Mouse (Mus musculus) heart, adult 9 months (tissue): ENCODE measurements around the gene Lama2.

Source experiments
- DNase-seq, 2 experiments: peaks; one replicate each; pipeline ENCODE4 v3.0.0; 2022; ENCODE audit warnings: low spot score in 2 of 2

The Lama2 gene

GRCm38 (mm10) chr10:27619658-27620057 is at the start of gene Lama2:
Gene Lama2, minus strand, starts transcription at chr10:27619758.
- DNase-seq, result no peak

- no peak for DNase-seq
These were observed 44.8 kb upstream of the Lama2 start for GRCm38 (mm10) chr10:27664391-27664790.

- no peak for DNase-seq
These were observed 43.8 kb upstream of the Lama2 start for GRCm38 (mm10) chr10:27663396-27663795.

DNA sequence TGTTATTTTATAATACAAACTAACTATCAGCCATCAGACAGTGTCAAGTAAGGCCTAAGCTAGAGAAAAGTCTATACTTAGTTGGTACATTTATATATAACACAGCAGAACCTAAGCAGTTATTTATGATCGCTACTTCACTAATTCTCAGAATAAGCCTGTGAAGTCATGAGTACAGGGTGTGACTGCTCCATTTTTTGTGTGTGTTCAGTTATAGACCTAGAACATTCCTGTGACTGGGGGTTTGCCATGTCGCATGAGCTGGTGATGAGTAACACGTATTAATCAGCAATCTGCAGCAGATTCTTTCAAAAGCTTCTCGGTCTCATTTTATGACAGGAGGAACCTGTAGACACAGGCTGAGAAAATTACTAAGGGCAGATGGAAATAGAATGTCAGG is 34.6 kb upstream of the Lama2 start:
- peak in 1 of 2 experiments; percentile 1 for DNase-seq

- DNase-seq, result peak; percentile 14 to 26
These were observed 33.3 kb upstream of the Lama2 start for GRCm38 (mm10) chr10:27652694-27653335.

- no peak for DNase-seq
These were observed 16.2 kb upstream of the Lama2 start for GRCm38 (mm10) chr10:27635721-27636120.

GRCm38 (mm10) chr10:27631002-27631401 is 11.4 kb upstream of the Lama2 start:
- DNase-seq, result no peak

GRCm38 (mm10) chr10:27621697-27622449 is 2.3 kb upstream of the Lama2 start:
- peak; percentile 35 to 68 for DNase-seq

DNA sequence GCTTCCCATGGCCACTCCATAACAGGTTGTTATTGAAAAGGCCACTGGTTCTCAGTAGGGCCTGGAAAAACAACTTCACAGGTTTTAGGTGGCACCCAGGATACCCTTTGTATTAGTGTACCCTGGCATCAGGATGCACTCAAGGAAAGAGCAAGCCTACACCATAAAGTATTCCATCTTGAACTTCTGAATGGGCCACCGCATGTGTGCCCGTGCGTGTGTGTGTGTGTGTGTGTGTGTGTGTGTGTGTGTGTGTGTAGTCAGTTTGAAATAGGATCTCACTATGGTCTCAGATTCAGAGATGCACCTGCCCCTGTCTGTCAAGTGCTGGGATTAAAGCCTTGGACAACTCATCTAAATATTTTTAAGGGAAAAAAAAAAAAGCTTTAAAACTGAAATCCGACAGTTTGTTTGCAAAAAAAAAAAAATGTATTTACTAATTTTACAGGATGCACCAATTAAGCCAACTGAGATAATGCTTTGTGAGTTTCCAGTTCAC is 2.0 kb downstream of the Lama2 start:
- DNase-seq, result no peak

DNA sequence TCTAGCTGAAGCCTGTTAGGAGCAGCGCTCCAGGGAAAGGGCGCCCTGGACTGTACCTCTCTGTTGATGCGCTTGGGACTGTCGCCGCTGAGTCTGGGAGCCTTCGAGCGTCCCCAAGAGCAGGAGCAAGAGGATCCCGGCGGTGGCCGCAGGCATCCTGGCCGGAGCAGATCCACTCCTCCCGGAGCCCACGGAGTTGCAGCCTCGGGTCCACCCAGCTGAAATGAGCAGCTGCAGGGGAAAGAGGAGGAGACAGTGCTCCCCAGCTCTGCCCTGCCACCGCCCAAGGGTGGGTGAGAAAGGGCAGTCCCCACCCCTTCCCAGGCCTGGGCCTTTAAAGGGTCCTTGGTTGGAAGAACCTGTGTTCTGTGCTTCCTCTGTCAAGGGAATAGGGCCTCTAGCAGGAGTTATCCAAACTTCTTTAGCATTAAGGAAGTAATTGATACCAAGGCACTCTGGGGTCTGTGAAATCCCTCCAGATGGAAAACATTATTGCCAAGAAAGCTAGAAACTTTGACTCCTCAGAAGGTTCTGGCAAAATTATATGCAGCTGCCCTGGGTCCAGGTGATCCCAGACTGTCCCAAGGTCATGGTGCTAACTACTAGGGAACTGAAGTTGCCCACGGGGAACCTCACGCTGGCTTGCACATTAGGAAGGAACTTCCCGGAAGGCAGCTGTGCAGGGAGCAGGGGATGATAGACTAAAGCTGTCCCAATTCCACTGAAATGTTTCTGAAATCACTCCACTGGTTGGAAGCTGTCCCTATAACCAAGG is 2.7 kb downstream of the Lama2 start:
- DNase-seq, result peak; percentile 68 to 69

GRCm38 (mm10) chr10:27595675-27596074 is 23.9 kb downstream of the Lama2 start:
- no peak for DNase-seq

DNA sequence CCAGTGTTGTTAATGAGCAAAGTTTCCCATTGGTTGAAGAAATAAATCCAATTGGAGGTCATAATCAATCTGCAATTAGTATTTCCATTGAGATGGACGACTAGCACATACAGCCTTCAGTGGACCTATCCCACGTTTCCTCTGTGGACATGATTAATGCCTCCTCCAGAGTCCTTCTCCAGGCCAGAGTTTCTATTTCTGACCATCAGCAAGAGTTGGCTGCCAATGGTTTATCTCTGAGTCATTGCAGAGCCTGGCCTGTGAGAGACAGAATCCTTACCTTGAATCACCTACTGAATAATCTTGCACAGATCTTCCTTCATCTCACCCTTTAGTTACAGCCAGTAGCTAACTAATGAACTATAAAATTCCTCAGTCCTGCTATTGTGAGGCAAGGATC is 86.3 kb downstream of the Lama2 start:
- peak; percentile 15 to 24 for DNase-seq

- no peak for DNase-seq
These were observed 110.6 kb downstream of the Lama2 start for GRCm38 (mm10) chr10:27508847-27509459.

DNA sequence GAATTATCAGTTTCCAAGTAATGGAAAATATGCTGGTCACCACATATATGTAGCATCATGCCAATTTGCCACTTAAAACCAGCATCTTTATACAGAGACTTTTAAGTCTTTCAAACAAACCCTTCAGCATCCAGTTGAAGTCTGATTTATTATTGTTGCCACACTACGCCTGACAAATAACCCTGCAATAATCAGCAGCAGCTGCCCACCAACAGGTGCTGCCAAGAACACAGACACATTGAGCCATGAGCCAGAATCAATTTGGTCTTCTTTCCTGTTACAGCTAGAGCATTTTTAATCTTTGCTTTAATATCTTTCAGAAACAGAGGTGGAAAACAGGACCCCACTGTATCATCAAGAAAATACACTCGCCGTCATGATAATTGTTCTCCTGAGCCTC is 118.7 kb downstream of the Lama2 start:
- DNase-seq, result no peak

DNA sequence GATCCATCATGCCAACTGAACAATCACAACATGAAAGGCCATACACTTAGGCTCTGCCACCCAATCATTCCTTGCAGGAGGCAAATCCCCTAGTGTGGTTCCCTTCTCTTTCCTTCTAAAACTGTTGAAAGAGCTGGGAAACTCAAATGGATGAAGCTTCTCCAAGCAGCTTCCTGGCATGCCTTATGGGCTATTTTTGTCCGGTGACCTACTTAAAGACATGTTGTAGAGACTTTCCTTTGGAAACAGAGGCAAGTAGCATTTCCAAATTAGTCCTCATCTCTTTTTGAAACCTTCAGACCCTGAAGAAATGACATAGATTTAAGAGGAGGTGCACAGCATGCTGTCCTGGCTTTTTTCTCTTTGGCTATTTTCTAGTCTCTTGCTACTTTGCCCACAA is 131.1 kb downstream of the Lama2 start:
- DNase-seq, result peak; percentile 28 to 33

DNA sequence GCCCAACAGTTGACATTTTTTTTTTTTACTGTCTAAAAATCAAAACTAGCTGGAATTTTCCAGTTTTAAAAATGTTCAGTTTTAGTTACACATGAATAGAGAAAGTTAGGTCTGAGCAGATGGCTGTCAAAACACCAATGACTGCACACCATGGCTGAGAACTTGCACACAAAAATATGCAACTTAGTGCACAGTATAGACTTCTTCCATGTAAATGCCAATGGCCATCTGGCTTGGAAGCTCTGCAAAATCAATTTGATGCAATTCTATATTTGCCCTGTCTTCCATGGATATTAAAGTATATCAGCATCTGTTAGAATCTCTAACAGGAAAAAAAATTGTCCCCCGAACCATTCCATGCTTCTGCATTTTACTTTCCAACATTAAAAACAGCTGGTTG is 135.5 kb downstream of the Lama2 start:
- DNase-seq, result no peak

DNA sequence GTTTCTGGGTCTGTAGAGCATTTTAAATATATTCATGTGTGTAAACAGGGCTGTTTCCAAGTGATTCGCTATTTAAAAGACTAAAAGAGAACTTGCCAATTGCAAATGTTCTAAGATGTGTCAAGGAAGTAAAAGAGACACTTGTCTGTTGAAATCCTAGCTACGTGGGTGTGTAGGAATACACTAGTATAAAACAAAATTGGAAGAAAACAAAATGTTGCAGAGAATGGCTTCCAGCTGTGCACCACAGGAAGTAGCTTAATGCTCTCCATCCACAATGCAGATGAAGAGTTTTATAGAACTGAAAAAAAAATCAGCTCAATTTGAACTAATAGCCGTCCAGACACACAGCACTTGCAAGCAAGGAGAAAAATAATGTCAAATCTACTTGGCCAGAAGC is 144.0 kb downstream of the Lama2 start:
- DNase-seq, result peak; percentile 4 to 10

- DNase-seq, result no peak
These were observed 151.3 kb downstream of the Lama2 start for GRCm38 (mm10) chr10:27468274-27468673.

DNA sequence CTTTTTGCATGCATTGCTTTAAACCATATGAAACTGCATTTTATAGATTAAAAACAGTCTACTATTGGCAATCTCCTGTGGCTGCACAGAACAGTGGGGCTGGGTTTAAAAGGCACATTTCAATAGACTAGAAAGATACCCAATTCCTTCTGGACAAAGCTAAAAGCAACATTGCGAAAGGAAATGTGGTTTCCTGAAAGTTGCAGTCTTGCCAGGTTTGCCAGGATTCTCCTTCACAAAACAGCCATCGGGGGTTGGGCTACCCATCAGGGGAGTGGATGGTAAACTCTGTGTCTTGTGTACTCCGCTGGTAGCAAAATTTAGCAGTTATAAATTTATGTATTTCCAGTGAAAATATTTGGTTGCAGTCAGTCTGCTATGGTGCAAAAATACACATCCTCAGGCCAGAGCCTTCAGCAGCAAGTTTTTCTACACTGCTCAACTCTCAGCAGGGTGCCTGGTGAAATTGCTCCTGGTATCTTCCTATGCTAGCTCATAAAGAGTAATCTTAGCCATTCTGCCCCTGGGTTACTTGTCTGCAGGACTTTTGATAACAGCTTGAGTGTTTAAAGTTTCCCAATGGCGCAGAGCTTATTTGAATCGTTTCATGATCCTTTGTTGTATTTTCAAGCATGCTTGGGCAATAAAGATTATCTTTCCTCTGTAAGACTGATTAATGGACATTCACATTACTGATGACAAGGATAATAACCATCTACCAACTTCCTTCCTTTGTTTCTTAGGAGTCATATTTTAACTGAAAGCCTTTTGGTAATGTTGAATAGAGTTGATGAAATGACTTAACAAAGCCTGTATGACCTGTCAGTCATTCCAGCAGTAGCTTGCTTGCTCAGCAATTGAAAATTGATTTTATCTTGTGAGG is 205.7 kb downstream of the Lama2 start:
- no peak for DNase-seq

DNA sequence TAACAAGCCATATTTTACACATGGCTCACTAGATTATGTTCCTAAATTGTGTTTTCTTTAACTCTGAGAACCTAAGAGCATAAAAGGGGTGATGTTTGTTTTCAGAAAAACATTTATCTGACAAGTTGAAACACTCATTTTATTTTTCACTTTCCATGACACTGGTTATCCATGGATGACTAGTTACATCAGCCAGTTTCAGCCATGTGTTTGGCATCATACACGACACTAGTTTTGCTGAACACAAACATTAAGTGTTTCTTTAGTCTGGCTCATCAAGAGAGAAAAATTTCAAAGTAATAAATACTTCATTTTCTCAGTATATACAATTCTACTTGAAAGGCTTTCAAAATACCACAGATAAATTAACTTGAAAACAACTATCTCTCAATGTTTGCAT is 228.8 kb downstream of the Lama2 start:
- no peak for DNase-seq

- peak; percentile 44 to 77 for DNase-seq
These were observed 232.0 kb downstream of the Lama2 start for GRCm38 (mm10) chr10:27387531-27387930.
